Mouse (Mus musculus) ovary, postnatal 10 days (tissue): ENCODE results near the gene Dennd1a.
A peak's percentile ranks its signal among the peaks of the same experiment; 100 is the strongest.

ENCODE experiments used
- DNase-seq: peaks from one replicate; pipeline ENCODE4 v3.0.0; 2022; ENCODE audit warnings: low spot score

Gene Dennd1a

GRCm38 (mm10) chr2:38045286-38045685, 241.9 kb downstream of the Dennd1a start:
- no peak for DNase-seq

- no peak for DNase-seq
Observed at GRCm38 (mm10) chr2:38040845-38041244, 246.3 kb downstream of the Dennd1a start.

DNA sequence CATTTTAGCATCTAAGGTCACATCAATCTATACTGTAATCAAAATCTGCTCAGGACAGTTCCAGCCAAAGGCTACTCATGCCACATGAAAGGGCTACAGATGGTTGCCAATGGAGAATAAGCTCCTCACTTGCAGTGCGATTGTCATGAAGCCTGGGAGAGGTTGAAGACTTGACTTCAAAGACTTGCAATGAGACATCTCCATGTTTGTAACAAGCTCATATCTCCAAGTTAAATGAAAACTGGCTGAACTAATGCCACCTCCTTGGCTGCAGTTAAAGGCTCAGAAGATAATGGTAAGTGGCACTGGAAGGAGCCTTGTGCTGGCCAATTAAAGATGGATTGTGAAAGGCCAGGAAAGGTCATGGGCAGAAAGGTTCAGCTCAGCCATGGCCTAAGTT, 247.6 kb downstream of the Dennd1a start:
- DNase-seq = no peak

DNA sequence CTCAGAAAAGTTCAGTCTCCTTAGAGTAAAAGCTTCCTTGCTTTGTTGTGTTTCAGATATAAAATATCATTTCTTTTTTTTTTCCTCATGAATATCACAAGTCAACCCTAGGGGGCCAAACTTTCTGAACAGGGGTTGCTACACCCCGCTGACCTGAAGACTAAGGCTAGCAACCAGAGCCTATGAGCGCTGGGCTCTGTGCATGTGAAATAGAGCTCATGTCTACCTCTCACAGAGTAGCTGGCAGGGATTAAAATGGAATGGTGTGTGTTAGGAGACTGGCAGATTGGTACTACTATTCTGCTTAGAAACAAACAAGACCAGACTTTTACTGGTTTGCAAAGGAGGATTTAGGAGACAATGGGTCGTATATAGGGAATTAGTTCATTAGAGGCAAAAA, 258.9 kb downstream of the Dennd1a start:
- DNase-seq = no peak

GRCm38 (mm10) chr2:38025615-38026014, 261.6 kb downstream of the Dennd1a start:
- DNase-seq = no peak

- no peak for DNase-seq
Observed at GRCm38 (mm10) chr2:38023741-38024130, 263.5 kb downstream of the Dennd1a start.

DNA sequence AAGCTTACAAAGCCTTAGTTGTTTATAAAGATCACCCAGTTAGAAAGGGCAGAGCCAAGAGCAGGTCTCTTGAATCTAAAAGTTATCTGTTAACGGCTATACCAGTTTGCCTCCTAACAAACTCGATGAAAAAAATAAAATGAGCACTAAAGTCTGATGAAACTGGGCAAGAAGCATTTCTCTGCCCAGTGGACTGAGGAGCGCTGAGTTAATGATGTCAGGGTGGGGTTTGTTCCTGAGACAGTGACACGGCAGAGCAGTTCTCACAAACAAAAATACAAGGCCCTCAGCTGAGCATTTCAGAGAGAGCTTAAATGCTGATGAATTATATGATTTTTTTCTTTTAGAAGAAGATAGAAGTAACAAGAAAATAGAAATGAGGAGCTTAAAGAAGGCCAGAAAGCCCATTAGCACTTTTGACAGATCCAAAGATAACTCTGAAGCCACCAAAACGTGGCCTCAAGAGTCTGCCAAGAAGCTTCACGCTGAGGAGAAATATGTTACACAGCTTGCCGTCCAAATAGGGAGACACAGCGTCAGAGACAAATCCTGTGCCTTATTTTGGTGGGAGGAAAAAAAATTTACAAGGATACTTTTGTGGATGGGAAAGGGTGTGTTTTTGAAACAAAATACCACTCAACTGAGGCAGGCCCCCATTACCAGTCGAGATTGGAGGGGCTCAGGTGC, 264.0 kb downstream of the Dennd1a start:
- no peak for DNase-seq

DNA sequence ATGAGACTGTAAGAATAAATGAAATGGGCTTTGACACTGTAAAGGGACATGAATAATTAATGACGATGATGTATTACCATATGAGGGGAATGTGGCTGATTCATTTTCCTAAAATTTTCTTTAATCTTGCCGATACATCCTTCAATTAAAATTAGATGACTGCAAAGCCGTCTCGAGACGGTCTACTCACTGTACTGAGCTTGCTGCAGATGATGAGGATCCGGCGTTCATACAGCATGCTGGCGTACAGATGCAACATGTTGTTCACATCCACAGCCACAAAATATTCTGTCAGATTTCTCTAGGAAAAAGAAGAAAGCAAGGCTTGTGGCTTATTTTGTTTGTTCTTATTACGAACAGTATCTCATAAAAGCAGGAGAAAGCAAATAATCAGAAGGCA, 266.0 kb downstream of the Dennd1a start:
- no peak for DNase-seq

DNA sequence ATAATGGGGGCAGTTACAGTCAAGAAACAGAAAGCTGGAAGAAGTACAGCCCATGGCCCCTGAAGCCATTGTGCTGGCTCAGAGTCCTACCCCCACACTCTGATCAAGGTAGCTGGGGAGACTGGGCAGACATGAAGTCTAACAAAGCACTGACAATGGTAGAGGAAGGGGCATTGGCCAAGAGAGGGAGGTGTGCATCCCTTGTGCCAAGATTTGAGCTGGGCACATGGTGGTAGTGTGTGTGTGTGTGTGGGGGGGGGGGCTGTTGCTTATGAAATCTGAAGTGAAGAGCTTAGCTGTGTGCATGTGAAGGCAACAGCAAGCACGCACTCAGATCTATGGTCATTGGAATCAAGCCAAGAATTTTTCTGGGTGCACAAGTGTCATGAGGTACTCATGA, 272.5 kb downstream of the Dennd1a start:
- no peak for DNase-seq

- DNase-seq = peak; percentile 5
Observed at GRCm38 (mm10) chr2:38013839-38014365, 273.3 kb downstream of the Dennd1a start.

DNA sequence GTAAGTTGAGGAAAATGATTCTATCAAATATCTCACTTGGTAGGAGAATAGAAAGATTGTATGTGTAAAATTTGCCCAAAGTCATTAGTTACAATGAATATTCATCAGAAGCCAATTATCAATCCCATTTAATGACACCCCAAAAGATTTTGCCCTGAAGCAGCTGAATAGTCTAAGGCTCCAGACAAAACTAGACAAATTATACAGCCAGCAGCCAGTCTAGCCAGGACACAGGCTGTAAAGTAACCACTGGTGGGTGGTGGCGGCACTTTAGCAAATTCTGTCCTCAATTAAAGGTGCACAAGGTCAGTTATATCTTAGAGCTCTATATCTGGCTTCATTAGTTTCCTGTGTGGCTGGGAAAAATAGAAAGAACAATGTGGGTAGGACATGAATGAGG, 280.0 kb downstream of the Dennd1a start:
- no peak for DNase-seq

DNA sequence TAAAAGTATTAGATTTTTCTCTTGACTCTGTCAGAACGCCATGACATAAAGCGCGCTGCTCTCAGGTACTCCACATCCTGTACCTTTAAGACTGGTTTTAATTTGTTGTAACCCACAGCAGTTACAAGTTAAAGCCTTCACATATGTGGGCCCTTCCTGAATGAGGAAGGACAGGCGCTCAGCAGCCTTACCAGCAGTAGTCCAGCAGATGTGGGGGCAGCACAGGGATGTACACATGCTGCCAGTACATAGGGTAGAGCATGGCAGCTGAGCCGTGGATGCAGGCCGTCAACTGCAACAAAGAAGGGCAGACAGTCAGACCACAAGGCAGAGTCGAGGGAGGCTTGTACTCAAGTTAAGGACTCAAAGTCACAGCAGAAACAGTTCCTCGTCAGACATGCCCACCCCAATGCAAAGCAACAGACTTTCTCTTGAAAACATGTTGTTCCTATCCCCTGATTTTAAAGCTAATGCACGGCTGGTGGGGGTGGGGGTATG, 284.0 kb downstream of the Dennd1a start:
- DNase-seq = no peak

- DNase-seq = no peak
Observed at GRCm38 (mm10) chr2:38001004-38001403, 286.2 kb downstream of the Dennd1a start.

- no peak for DNase-seq
Observed at GRCm38 (mm10) chr2:37997966-37998365, 289.2 kb downstream of the Dennd1a start.

GRCm38 (mm10) chr2:37989091-37989490, 298.1 kb downstream of the Dennd1a start:
- DNase-seq = no peak

GRCm38 (mm10) chr2:37988301-37988700, 298.9 kb downstream of the Dennd1a start:
- no peak for DNase-seq

- no peak for DNase-seq
Observed at GRCm38 (mm10) chr2:37985690-37986222, 301.4 kb downstream of the Dennd1a start.

DNA sequence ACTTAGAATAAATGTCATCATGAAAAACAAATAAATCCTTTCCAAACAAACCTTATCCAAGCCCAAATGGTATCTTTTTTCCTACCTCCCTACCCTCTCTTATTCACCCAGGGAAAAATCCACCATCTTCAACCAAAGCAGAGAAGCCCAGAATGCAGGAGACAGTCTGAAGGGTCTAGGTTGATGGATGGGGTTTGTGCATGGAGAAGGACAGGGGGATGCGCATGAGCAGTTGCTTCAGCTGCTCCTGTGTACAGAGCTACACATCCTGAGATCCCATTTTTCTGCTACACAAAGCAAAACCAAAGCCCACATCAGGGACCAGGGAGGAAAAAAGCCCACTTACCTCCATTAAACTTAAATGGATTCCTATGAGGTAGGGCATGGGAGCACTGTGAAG, 304.5 kb downstream of the Dennd1a start:
- no peak for DNase-seq

DNA sequence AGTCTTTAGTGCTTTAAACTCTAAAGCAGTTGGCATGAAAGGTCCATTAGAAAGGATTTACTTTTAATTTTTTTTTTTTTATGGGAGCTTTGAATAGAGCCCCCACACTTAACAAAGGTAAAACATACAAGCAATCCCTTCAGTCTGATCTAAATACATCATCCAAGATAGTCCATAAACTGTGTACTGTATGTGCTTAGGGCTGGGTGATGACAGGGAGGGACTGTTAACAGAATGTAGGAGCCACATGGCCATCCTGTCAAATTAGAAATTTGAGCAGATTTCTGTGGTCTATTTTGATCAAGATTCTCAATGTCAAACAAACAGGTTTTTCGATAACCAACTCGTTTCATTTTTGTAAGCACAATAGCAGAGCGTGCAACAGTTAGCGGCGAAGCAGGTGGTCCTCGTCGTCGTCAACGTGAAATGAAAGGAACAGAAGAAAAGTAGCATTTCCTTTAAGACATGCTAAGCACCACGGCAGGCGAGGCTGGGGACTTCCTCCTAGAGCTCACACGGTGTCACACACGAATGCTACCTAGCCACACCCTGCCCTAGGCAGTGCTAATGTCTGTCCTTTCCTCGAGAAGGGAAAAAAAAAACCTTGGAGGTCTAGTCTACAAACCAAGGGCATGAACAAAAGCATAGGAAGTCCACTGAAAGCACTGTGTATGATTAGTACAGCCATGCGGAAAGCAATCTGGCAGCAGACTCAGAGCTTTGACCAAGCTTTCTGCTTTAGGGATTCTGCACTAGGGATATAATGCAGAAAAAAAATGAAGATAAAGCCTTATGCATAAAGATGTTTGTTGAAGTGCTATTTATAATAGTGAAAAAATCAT, 305.4 kb downstream of the Dennd1a start:
- DNase-seq = no peak

DNA sequence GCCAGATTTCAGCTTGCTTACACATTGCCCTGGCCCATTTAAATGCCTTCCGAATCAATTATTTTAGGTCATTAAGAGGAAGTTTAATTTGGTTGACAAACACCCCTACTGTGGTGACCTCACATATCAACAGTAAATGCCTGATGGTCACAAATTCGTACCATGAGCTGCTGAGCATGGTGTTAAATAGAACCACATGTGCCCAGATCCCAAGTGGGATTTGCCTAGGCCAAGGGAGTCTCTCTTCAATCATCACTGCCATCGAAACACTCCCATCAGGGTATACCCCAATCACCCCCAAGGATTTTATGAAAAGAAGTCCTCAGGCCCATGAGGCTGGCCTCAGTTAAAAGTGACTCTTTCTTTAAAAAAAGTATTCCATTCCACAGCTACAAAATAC, 313.0 kb downstream of the Dennd1a start:
- no peak for DNase-seq

- DNase-seq = no peak
Observed at GRCm38 (mm10) chr2:37972621-37973020, 314.6 kb downstream of the Dennd1a start.

- no peak for DNase-seq
Observed at GRCm38 (mm10) chr2:37971726-37972125, 315.5 kb downstream of the Dennd1a start.
